In the genomic region with DNA sequence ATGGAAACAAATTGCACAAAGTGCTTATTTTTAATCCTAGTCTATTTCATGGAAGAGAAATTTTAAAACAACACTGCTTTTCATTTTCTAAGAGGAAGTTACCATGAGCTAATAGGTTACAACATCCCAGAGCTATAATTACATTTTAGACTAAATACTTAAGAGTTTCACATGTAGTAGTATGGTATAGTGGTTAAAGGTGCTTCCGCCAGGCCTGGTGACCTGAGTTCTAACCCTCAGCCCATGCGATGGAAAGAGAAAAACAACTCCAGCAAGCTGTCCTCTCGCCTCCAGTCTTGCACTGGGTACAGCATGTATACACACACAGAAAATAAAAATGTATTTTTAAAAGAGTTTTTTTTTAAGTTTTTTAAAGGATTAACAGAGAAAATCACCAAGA, we compare ENCODE assay signal across 23 mouse cellular contexts. TPM values are rescaled to one million over a fixed set of nuclear protein-coding genes. Genes with fewer than 3 reads are reported as not detected.
"Had no signal": no experiment of that assay in that cellular context is flagged by ENCODE, and none has a peak within 500 bp of the region (broad histone marks: within the 10 kb centered on the region; RNA-seq: fewer than 3 reads in every experiment).

No protein-coding gene starts in this region.

- DNase-seq: kidney, adult 2 months; kidney, postnatal 14 days; lung, postnatal 14 days; midbrain, embryonic 14.5 days; right cerebral cortex, adult 18-20 months; right cerebral cortex, postnatal 25 days; thymus, adult 2 months; thymus, postnatal 25 days had no signal

- ATAC-seq: intestine, embryonic 16.5 days had no signal

- H3K4me2 ChIP-seq: kidney, embryonic 15.5 days; lung, embryonic 15.5 days; neural tube, embryonic 12.5 days; stomach, embryonic 15.5 days had no signal

- H3K36me3 ChIP-seq: kidney, embryonic 15.5 days; limb, embryonic 10.5 days; liver, embryonic 15.5 days; lung, embryonic 15.5 days; midbrain, embryonic 10.5 days; neural tube, embryonic 12.5 days; stomach, embryonic 15.5 days had no signal

- H3K9me3 ChIP-seq: kidney, embryonic 15.5 days; limb, embryonic 10.5 days; liver, embryonic 15.5 days; lung, embryonic 15.5 days; midbrain, embryonic 10.5 days; neural tube, embryonic 12.5 days; stomach, embryonic 15.5 days had no signal

- H3K9ac ChIP-seq: kidney, embryonic 15.5 days; liver, embryonic 15.5 days; lung, embryonic 15.5 days; neural tube, embryonic 12.5 days; stomach, embryonic 15.5 days had no signal

- H3K27ac ChIP-seq: kidney, embryonic 15.5 days; left cerebral cortex, adult 2 months; limb, embryonic 10.5 days; lung, embryonic 15.5 days; midbrain, embryonic 10.5 days; neural tube, embryonic 12.5 days; stomach, embryonic 15.5 days had no signal

- H3K4me3 ChIP-seq: kidney, embryonic 15.5 days; left cerebral cortex, adult 2 months; limb, embryonic 10.5 days; lung, embryonic 15.5 days; midbrain, embryonic 10.5 days; neural tube, embryonic 12.5 days; stomach, embryonic 15.5 days had no signal

- H3K27me3 ChIP-seq: kidney, embryonic 15.5 days; liver, embryonic 15.5 days; neural tube, embryonic 12.5 days; stomach, embryonic 15.5 days had no signal

RNA-seq across cellular contexts. Expression of a gene that starts 5.3 kb away (rescaled TPM):
- total RNA-seq: layer of hippocampus, postnatal 25 days; left cerebral cortex, adult 2 months; left cerebral cortex, postnatal 14 days had no signal
- polyA plus RNA-seq: kidney, adult 2 months; large intestine, adult 2 months; midbrain, embryonic 14.5 days; small intestine, adult 2 months; testis, adult 2 months; thymus, adult 2 months; urinary bladder, adult 2 months had no signal
